Mouse (Mus musculus): ENCODE data around the gene Cpm.

Gene Cpm

GRCm38 (mm10) chr10:117667663-117668507 is 38.6 kb downstream of the Cpm start:
- no peak for DNase-seq (ENCODE audit: low read depth, low spot score)
- Histone ChIP-seq H3K27me3 (ENCODE audit: control insufficient read depth, insufficient read depth, low read length, poor library complexity, severe bottlenecking) (no peaks in the 10 kb centered on the region), H3K36me3 (ENCODE audit: control insufficient read depth, insufficient read depth, low read length, poor library complexity, severe bottlenecking) (peaks cover 22% of the 10 kb centered on the region; the same call in 1 of the 2 replicates)

- no peaks in the 10 kb centered on the region for H3K27me3 ChIP-seq (ENCODE audit: control insufficient read depth, insufficient read depth, low read length, poor library complexity, severe bottlenecking)
- H3K36me3 ChIP-seq (ENCODE audit: control insufficient read depth, insufficient read depth, low read length, poor library complexity, severe bottlenecking) = peaks cover 23% of the 10 kb centered on the region; the same call in 1 of the 2 replicates
- no peak for DNase-seq (ENCODE audit: low read depth, low spot score)
Measured at GRCm38 (mm10) chr10:117668546-117669300, 39.4 kb downstream of the Cpm start.

- no peak for DNase-seq (ENCODE audit: low read depth, low spot score)
- peaks cover 23% of the 10 kb centered on the region; the same call in 1 of the 2 replicates for H3K36me3 ChIP-seq (ENCODE audit: control insufficient read depth, insufficient read depth, low read length, poor library complexity, severe bottlenecking)
- no peaks in the 10 kb centered on the region for H3K27me3 ChIP-seq (ENCODE audit: control insufficient read depth, insufficient read depth, low read length, poor library complexity, severe bottlenecking)
Measured at GRCm38 (mm10) chr10:117669449-117670090, 40.3 kb downstream of the Cpm start.

GRCm38 (mm10) chr10:117670092-117670491 is 40.8 kb downstream of the Cpm start:
- Histone ChIP-seq H3K36me3 (ENCODE audit: control insufficient read depth, insufficient read depth, low read length, poor library complexity, severe bottlenecking) (peaks cover 23% of the 10 kb centered on the region; the same call in 1 of the 2 replicates), H3K27me3 (ENCODE audit: control insufficient read depth, insufficient read depth, low read length, poor library complexity, severe bottlenecking) (no peaks in the 10 kb centered on the region)
- DNase-seq (ENCODE audit: low read depth, low spot score) = no peak

GRCm38 (mm10) chr10:117670791-117671190 is 41.5 kb downstream of the Cpm start:
- H3K27me3 ChIP-seq (ENCODE audit: control insufficient read depth, insufficient read depth, low read length, poor library complexity, severe bottlenecking) = no peaks in the 10 kb centered on the region
- peaks cover 23% of the 10 kb centered on the region; the same call in 1 of the 2 replicates for H3K36me3 ChIP-seq (ENCODE audit: control insufficient read depth, insufficient read depth, low read length, poor library complexity, severe bottlenecking)
- DNase-seq (ENCODE audit: low read depth, low spot score) = no peak

- Histone ChIP-seq H3K27me3 (ENCODE audit: control insufficient read depth, insufficient read depth, low read length, poor library complexity, severe bottlenecking) (no peaks in the 10 kb centered on the region), H3K36me3 (ENCODE audit: control insufficient read depth, insufficient read depth, low read length, poor library complexity, severe bottlenecking) (peaks cover 23% of the 10 kb centered on the region; the same call in 1 of the 2 replicates)
- DNase-seq (ENCODE audit: low read depth, low spot score) = no peak
Measured at GRCm38 (mm10) chr10:117671266-117671665, 42.0 kb downstream of the Cpm start.

GRCm38 (mm10) chr10:117671930-117672666 is 42.8 kb downstream of the Cpm start:
- no peaks in the 10 kb centered on the region for H3K27me3 ChIP-seq (ENCODE audit: control insufficient read depth, insufficient read depth, low read length, poor library complexity, severe bottlenecking)
- no peak for DNase-seq (ENCODE audit: low read depth, low spot score)

GRCm38 (mm10) chr10:117672693-117673092 is 43.4 kb downstream of the Cpm start:
- peaks cover 23% of the 10 kb centered on the region for H3K36me3 ChIP-seq (ENCODE audit: control insufficient read depth, insufficient read depth, low read length, poor library complexity, severe bottlenecking)
- no peaks in the 10 kb centered on the region for H3K27me3 ChIP-seq (ENCODE audit: control insufficient read depth, insufficient read depth, low read length, poor library complexity, severe bottlenecking)
- DNase-seq (ENCODE audit: low read depth, low spot score) = no peak

More at GRCm38 (mm10) chr10:117671930-117672666, 42.8 kb downstream of the Cpm start:
- H3K36me3 ChIP-seq (ENCODE audit: control insufficient read depth, insufficient read depth, low read length, poor library complexity, severe bottlenecking) = peaks cover 21% of the 10 kb centered on the region; the same call in 1 of the 2 replicates

- no peak for DNase-seq (ENCODE audit: low read depth, low spot score)
- H3K27me3 ChIP-seq (ENCODE audit: control insufficient read depth, insufficient read depth, low read length, poor library complexity, severe bottlenecking) = no peaks in the 10 kb centered on the region
- H3K36me3 ChIP-seq (ENCODE audit: control insufficient read depth, insufficient read depth, low read length, poor library complexity, severe bottlenecking) = peaks cover 23% of the 10 kb centered on the region
Measured at GRCm38 (mm10) chr10:117673913-117674312, 44.6 kb downstream of the Cpm start.

- Histone ChIP-seq H3K27me3 (ENCODE audit: control insufficient read depth, insufficient read depth, low read length, poor library complexity, severe bottlenecking) (no peaks in the 10 kb centered on the region), H3K36me3 (ENCODE audit: control insufficient read depth, insufficient read depth, low read length, poor library complexity, severe bottlenecking) (peaks cover 24% of the 10 kb centered on the region)
- DNase-seq (ENCODE audit: low read depth, low spot score) = no peak
Measured at GRCm38 (mm10) chr10:117674359-117675019, 45.2 kb downstream of the Cpm start.

GRCm38 (mm10) chr10:117675096-117676035 is 46.1 kb downstream of the Cpm start:
- DNase-seq (ENCODE audit: low read depth, low spot score) = peak; percentile 83
- H3K36me3 ChIP-seq (ENCODE audit: control insufficient read depth, insufficient read depth, low read length, poor library complexity, severe bottlenecking) = peaks cover 25% of the 10 kb centered on the region
- H3K27me3 ChIP-seq (ENCODE audit: control insufficient read depth, insufficient read depth, low read length, poor library complexity, severe bottlenecking) = no peaks in the 10 kb centered on the region

GRCm38 (mm10) chr10:117676036-117676643 is 46.8 kb downstream of the Cpm start:
- DNase-seq (ENCODE audit: low read depth, low spot score) = peak; percentile 31
- peaks cover 26% of the 10 kb centered on the region for H3K36me3 ChIP-seq (ENCODE audit: control insufficient read depth, insufficient read depth, low read length, poor library complexity, severe bottlenecking)
- no peaks in the 10 kb centered on the region for H3K27me3 ChIP-seq (ENCODE audit: control insufficient read depth, insufficient read depth, low read length, poor library complexity, severe bottlenecking)

All from splenic B cell, adult 2 months (primary cell).